Mouse (Mus musculus) stomach, postnatal 0 days (tissue): Measurements from ENCODE around the gene Gm19426. TPM values are rescaled to one million over a fixed set of nuclear protein-coding genes. Genes with fewer than 3 reads are reported as not detected.

Source experiments
- ATAC-seq: fragments of 200-750 bp; cut with Nextera tagmentation; 2 replicates; pipeline ENCODE4 v1.8.0; 2017; ENCODE audit not compliant: low FRiP score, low TSS enrichment
- DNase-seq: peaks from one replicate; pipeline ENCODE4 v3.0.0-alpha.2; 2016; ENCODE audit warnings: low spot score
- H3K27ac ChIP-seq: fragments of 300-500 bp; sonication (generic); replicated peaks from 2 replicates; pipeline ENCODE4 v1.5.1; 2014; ENCODE audit warnings: mild to moderate bottlenecking, control low read depth
- H3K27me3 ChIP-seq: fragments of 300-500 bp; sonication (generic); 2 replicates; pipeline ENCODE4 v1.6.1; 2014; ENCODE audit warnings: low read length; ENCODE audit not compliant: control insufficient read depth, insufficient read depth
- H3K36me3 ChIP-seq: fragments of 300-500 bp; sonication (generic); 2 replicates; pipeline ENCODE4 v1.6.1; 2014; ENCODE audit warnings: low read length, mixed read lengths; ENCODE audit not compliant: control insufficient read depth, insufficient read depth
- H3K4me1 ChIP-seq: fragments of 300-500 bp; sonication (generic); replicated peaks from 2 replicates; pipeline ENCODE4 v1.6.1; 2014; ENCODE audit warnings: antibody characterized with exemption; ENCODE audit not compliant: control insufficient read depth, insufficient read depth
- H3K4me2 ChIP-seq: fragments of 300-500 bp; sonication (generic); replicated peaks from 2 replicates; pipeline ENCODE4 v1.6.1; 2014; ENCODE audit warnings: low read depth, mild to moderate bottlenecking, control low read depth, moderate library complexity
- H3K4me3 ChIP-seq: fragments of 300-500 bp; sonication (generic); 2 replicates; pipeline ENCODE4 v1.5.1; 2014; ENCODE audit warnings: low read depth, low read length, control low read depth
- H3K9ac ChIP-seq: fragments of 300-500 bp; sonication (generic); 2 replicates; pipeline ENCODE4 v1.6.1; 2014; ENCODE audit warnings: mild to moderate bottlenecking, low read length, control low read depth, mixed read lengths
- H3K9me3 ChIP-seq: fragments of 300-500 bp; sonication (generic); 2 replicates; pipeline ENCODE4 v1.6.1; 2016; ENCODE audit warnings: low read length; ENCODE audit not compliant: control insufficient read depth
- CTCF ChIP-seq: IDR thresholded peaks from 2 replicates; pipeline ENCODE4 v1.5.1; 2016; ENCODE audit warnings: antibody characterized with exemption, low read depth, mild to moderate bottlenecking, moderate library complexity
- EP300 ChIP-seq: optimal IDR thresholded peaks from 2 replicates; pipeline ENCODE3; 2016; ENCODE audit warnings: antibody characterized with exemption
- WGBS: fragments of 180-500 bp; shearing (Covaris S2); extraction: QIAGEN DNeasy Blood & Tissue Kit; methylation state at CpG from one replicate; pipeline ENCODE4 v1.1.7; 2014; 5-methylcytosine and 5-hydroxymethylcytosine counted together
- microRNA counts: library from miRNA; unstranded; fragments of <30 nt; microRNA quantifications from one replicate; lab custom pipeline; 2015
- microRNA-seq: library from miRNA; unstranded; fragments of <30 nt; microRNA quantifications from one replicate; pipeline ENCODE4, GENCODE M21; 2016
- polyA plus RNA-seq: library from polyadenylated mRNA; unstranded; fragments of >200 nt; fragmentation: Nextera tagmentation; extraction: Ambion mirVana; gene quantifications from 2 replicates; pipeline ENCODE4 v1.2.1, GENCODE M21; 2015

Gene Gm19426
- polyA plus RNA-seq, 1 experiment from 2014 or later = 3.8 TPM

GRCm38 (mm10) chr2:84707523-84707922, 35.9 kb downstream of the Gm19426 start:
- no peak overlapping the region for H3K9ac ChIP-seq
- H3K36me3 ChIP-seq = peaks cover 3% of the 10 kb centered on the region; the same call in 1 of the 2 replicates
- no peak for TF ChIP-seq EP300
- TF ChIP-seq CTCF = no peak
- ATAC-seq (no peak), DNase-seq (no peak)
- H3K27ac ChIP-seq = no peak overlapping the region
- H3K4me3 ChIP-seq = no peak overlapping the region
- H3K4me1 ChIP-seq = no peaks in the 10 kb centered on the region
- no peaks in the 10 kb centered on the region for H3K27me3 ChIP-seq
- no peak overlapping the region for H3K4me2 ChIP-seq
- H3K9me3 ChIP-seq = no peaks in the 10 kb centered on the region
- 68% methylated on average over 1 of the region's 1 CpGs for WGBS

DNA sequence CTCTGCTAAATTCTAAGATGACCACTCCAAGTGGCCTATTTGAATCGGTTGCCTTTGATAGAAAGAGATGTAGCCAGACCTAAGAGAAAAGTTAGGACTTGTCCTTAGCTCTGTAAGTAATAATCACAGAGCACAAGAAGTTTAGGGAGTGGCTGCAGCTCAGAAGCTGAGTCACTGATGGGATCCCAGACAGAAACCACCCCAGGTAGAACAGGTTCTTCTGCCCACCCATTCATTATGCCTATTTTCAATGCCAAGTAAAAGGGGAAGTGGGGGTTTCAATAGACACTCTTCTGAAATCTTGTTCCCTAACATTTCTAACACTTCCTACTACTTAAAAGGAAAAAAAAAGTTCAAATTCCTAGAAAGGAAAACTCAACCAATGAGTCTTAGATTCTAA, 38.2 kb downstream of the Gm19426 start:
- no peaks in the 10 kb centered on the region for H3K27me3 ChIP-seq
- peak overlapping the region; percentile 77 for H3K27ac ChIP-seq
- ATAC-seq = peak; percentile 75
- no peaks in the 10 kb centered on the region for H3K4me1 ChIP-seq
- DNase-seq = no peak
- no peak overlapping the region for H3K4me3 ChIP-seq
- no peaks in the 10 kb centered on the region for H3K9me3 ChIP-seq
- peaks cover 2% of the 10 kb centered on the region; the same call in 1 of the 2 replicates for H3K36me3 ChIP-seq
- WGBS = 67% methylated on average over 1 of the region's 1 CpGs
- H3K9ac ChIP-seq = no peak overlapping the region
- no peak for TF ChIP-seq CTCF
- no peak for TF ChIP-seq EP300
- 0 out of 2 replicates have a peak overlapping the region, but pooled peaks have one; percentile 23 for H3K4me2 ChIP-seq

GRCm38 (mm10) chr2:84704329-84704728, 39.1 kb downstream of the Gm19426 start:
- peak overlapping the region; percentile 77 for H3K27ac ChIP-seq

GRCm38 (mm10) chr2:84703497-84703896, 40.0 kb downstream of the Gm19426 start:
- Histone ChIP-seq H3K4me2 (no peak overlapping the region), H3K27me3 (no peaks in the 10 kb centered on the region), H3K9ac (no peak overlapping the region), H3K9me3 (no peaks in the 10 kb centered on the region), H3K27ac (no peak overlapping the region; the same call in 1 of the 2 replicates), H3K4me1 (no peaks in the 10 kb centered on the region), H3K4me3 (no peak overlapping the region), H3K36me3 (no peaks in the 10 kb centered on the region)
- no peak for DNase-seq
- TF ChIP-seq CTCF (no peak), EP300 (no peak)
- WGBS = 79% methylated on average over 1 of the region's 1 CpGs
- no peak for ATAC-seq

More at GRCm38 (mm10) chr2:84704329-84704728, 39.1 kb downstream of the Gm19426 start:
- Histone ChIP-seq H3K9me3 (no peaks in the 10 kb centered on the region), H3K4me1 (no peaks in the 10 kb centered on the region), H3K36me3 (no peaks in the 10 kb centered on the region), H3K27me3 (no peaks in the 10 kb centered on the region), H3K9ac (no peak overlapping the region), H3K4me3 (no peak overlapping the region), H3K4me2 (no peak overlapping the region)
- DNase-seq = no peak
- peak; percentile 88 for ATAC-seq
- 75% methylated on average over 5 of the region's 5 CpGs for WGBS
- TF ChIP-seq EP300 (no peak), CTCF (no peak)

- DNase-seq (no peak), ATAC-seq (no peak)
- TF ChIP-seq EP300 = no peak
- no peak for TF ChIP-seq CTCF
- H3K27me3 ChIP-seq = no peaks in the 10 kb centered on the region
- peaks cover 16% of the 10 kb centered on the region for H3K36me3 ChIP-seq
- H3K9me3 ChIP-seq = no peaks in the 10 kb centered on the region
- no peak overlapping the region for H3K4me3 ChIP-seq
- no peak overlapping the region for H3K4me2 ChIP-seq
- no peak overlapping the region for H3K27ac ChIP-seq
- no peak overlapping the region for H3K9ac ChIP-seq
- H3K4me1 ChIP-seq = no peaks in the 10 kb centered on the region
- 60% methylated on average over 5 of the region's 5 CpGs for WGBS
Observed at GRCm38 (mm10) chr2:84695007-84695695, 48.3 kb downstream of the Gm19426 start.

MicroRNAs within 50 kb of the gene (microRNA counts, 519-probe panel; counts per million panel counts)
- microRNA mmu-miR-130a (lab: Ali Mortazavi, UCI) = 7,544 counts per million, percentile 96 among the panel's probes with 10 or more counts

Small RNAs within 50 kb of the gene (microRNA-seq; reads per million reads assigned to microRNA genes)
- gene Mir130a = 21,219 reads per million, percentile 96 among the genes with 10 or more reads in this experiment

Other genes starting within 250 kb of the Gm19426 start
- 34.5 and 38.8 TPM in 2 replicates for gene Ctnnd1, start 92.9 kb downstream of the Gm19426 start, polyA plus RNA-seq
- gene Btbd18, start 84.6 kb downstream of the Gm19426 start, polyA plus RNA-seq = 0.07 and 0.11 TPM in 2 replicates
- 111 and 123 TPM in 2 replicates for gene Selenoh, start 72.9 kb downstream of the Gm19426 start, polyA plus RNA-seq
- gene Gm28635, start 65.6 kb downstream of the Gm19426 start, polyA plus RNA-seq = not detected in 2 replicates
- gene Med19, start 65.3 kb downstream of the Gm19426 start, polyA plus RNA-seq = 18.1 and 18.2 TPM in 2 replicates
- gene Tmx2, start 64.5 kb downstream of the Gm19426 start, polyA plus RNA-seq = 80.9 and 86.0 TPM in 2 replicates
- gene Zdhhc5, start 28.5 kb downstream of the Gm19426 start, polyA plus RNA-seq = 24.1 and 29.7 TPM in 2 replicates
- gene Clp1, start 16.3 kb downstream of the Gm19426 start, polyA plus RNA-seq = 16.3 and 16.5 TPM in 2 replicates
- gene Ypel4, start 9.6 kb downstream of the Gm19426 start, polyA plus RNA-seq = 1.6 and 2.4 TPM in 2 replicates
- gene Serping1, start 31.8 kb upstream of the Gm19426 start, polyA plus RNA-seq = 101 and 103 TPM in 2 replicates
- gene Ube2l6, start 55.2 kb upstream of the Gm19426 start, polyA plus RNA-seq = 27.6 and 28.6 TPM in 2 replicates
- gene Smtnl1, start 79.0 kb upstream of the Gm19426 start, polyA plus RNA-seq = 0.05 TPM in 1 of 2 replicates, not detected in the other
- 37.7 and 42.3 TPM in 2 replicates for gene Timm10, start 83.3 kb upstream of the Gm19426 start, polyA plus RNA-seq
- 5.1 and 5.4 TPM in 2 replicates for gene Slc43a1, start 95.2 kb upstream of the Gm19426 start, polyA plus RNA-seq
- gene Rtn4rl2, start 143.1 kb upstream of the Gm19426 start, polyA plus RNA-seq = 0.41 and 0.53 TPM in 2 replicates
- gene Slc43a3, start 192.9 kb upstream of the Gm19426 start, polyA plus RNA-seq = 14.3 and 16.5 TPM in 2 replicates
- gene Prg2, start 236.8 kb upstream of the Gm19426 start, polyA plus RNA-seq = 0.16 TPM in 1 of 2 replicates, not detected in the other
- gene Prg3, start 244.6 kb upstream of the Gm19426 start, polyA plus RNA-seq = not detected in 2 replicates